Mouse (Mus musculus) retina, postnatal 7 days (tissue): ENCODE data around the gene C130032M10Rik.
"Not testable (repeated sequence)": the region's sequence is repeated elsewhere in the genome, so short reads cannot be mapped to it uniquely, and the experiment has no call there.

Experiments used
- DNase-seq: peaks from one replicate; pipeline ENCODE4 v3.0.0-alpha.2; 2012; ENCODE audit warnings: low read depth, low spot score

Gene C130032M10Rik

GRCm38 (mm10) chr9:114518812-114519477, 3.4 kb downstream of the C130032M10Rik start:
- no peak for DNase-seq

GRCm38 (mm10) chr9:114520529-114520928, 5.0 kb downstream of the C130032M10Rik start:
- DNase-seq: not testable (repeated sequence)

- DNase-seq: no peak
These were observed 6.5 kb downstream of the C130032M10Rik start for GRCm38 (mm10) chr9:114522041-114522440.

GRCm38 (mm10) chr9:114522501-114522900, 7.0 kb downstream of the C130032M10Rik start:
- DNase-seq: no peak

- DNase-seq: no peak
These were observed 9.7 kb downstream of the C130032M10Rik start for GRCm38 (mm10) chr9:114525073-114525633.

- no peak for DNase-seq
These were observed 10.4 kb downstream of the C130032M10Rik start for GRCm38 (mm10) chr9:114525891-114526290.

- DNase-seq: no peak
These were observed 11.1 kb downstream of the C130032M10Rik start for GRCm38 (mm10) chr9:114526581-114526980.

GRCm38 (mm10) chr9:114527085-114527484, 11.6 kb downstream of the C130032M10Rik start:
- peak; percentile 14 for DNase-seq

GRCm38 (mm10) chr9:114527992-114528679, 12.6 kb downstream of the C130032M10Rik start:
- no peak for DNase-seq

- no peak for DNase-seq
These were observed 13.2 kb downstream of the C130032M10Rik start for GRCm38 (mm10) chr9:114528680-114529048.

- DNase-seq: no peak
These were observed 15.8 kb downstream of the C130032M10Rik start for GRCm38 (mm10) chr9:114531276-114531675.

GRCm38 (mm10) chr9:114533848-114534247, 18.4 kb downstream of the C130032M10Rik start:
- DNase-seq: no peak

- DNase-seq: no peak
These were observed 19.4 kb downstream of the C130032M10Rik start for GRCm38 (mm10) chr9:114534747-114535517.

- no peak for DNase-seq
These were observed 21.1 kb downstream of the C130032M10Rik start for GRCm38 (mm10) chr9:114536628-114537027.

- DNase-seq: no peak
These were observed 23.6 kb downstream of the C130032M10Rik start for GRCm38 (mm10) chr9:114538996-114539563.

GRCm38 (mm10) chr9:114541279-114541741, 25.8 kb downstream of the C130032M10Rik start:
- no peak for DNase-seq

- DNase-seq: no peak
These were observed 28.6 kb downstream of the C130032M10Rik start for GRCm38 (mm10) chr9:114543882-114544753.

- no peak for DNase-seq
These were observed 29.4 kb downstream of the C130032M10Rik start for GRCm38 (mm10) chr9:114544754-114545393.

GRCm38 (mm10) chr9:114546765-114547164, 31.3 kb downstream of the C130032M10Rik start:
- no peak for DNase-seq

GRCm38 (mm10) chr9:114547643-114548077, 32.2 kb downstream of the C130032M10Rik start:
- no peak for DNase-seq
